Mouse (Mus musculus) heart, postnatal 0 days (tissue): ENCODE data around the gene B3gnt2. TPM values are rescaled to one million over a fixed set of nuclear protein-coding genes. Genes with fewer than 3 reads are reported as not detected.
A peak's percentile ranks its signal among the peaks of the same experiment; 100 is the strongest.

Source experiments
- ATAC-seq: fragments of 200-750 bp; cut with Nextera tagmentation; 2 replicates; pipeline ENCODE4 v1.8.0; 2017; ENCODE audit warnings: low read depth, moderate number of reproducible peaks, moderate library complexity; ENCODE audit not compliant: insufficient read depth
- DNase-seq: peaks from one replicate; pipeline ENCODE4 v3.0.0-alpha.2; 2016; ENCODE audit warnings: low spot score
- H3K27ac ChIP-seq: fragments of 300-500 bp; sonication (generic); 2 replicates; pipeline ENCODE4 v1.5.1; 2014; ENCODE audit warnings: low read depth, mild to moderate bottlenecking
- H3K27me3 ChIP-seq: fragments of 300-500 bp; sonication (generic); 2 replicates; pipeline ENCODE4 v1.6.1; 2014; ENCODE audit warnings: low read length, mixed read lengths; ENCODE audit not compliant: control insufficient read depth, insufficient read depth
- H3K36me3 ChIP-seq: fragments of 300-500 bp; sonication (generic); replicated peaks from 2 replicates; pipeline ENCODE4 v1.6.1; 2014; ENCODE audit warnings: low read length, mixed read lengths; ENCODE audit not compliant: control insufficient read depth, insufficient read depth
- H3K4me1 ChIP-seq: fragments of 300-500 bp; sonication (generic); 2 replicates; pipeline ENCODE4 v1.6.1; 2014; ENCODE audit warnings: antibody characterized with exemption; ENCODE audit not compliant: control insufficient read depth, insufficient read depth
- H3K4me2 ChIP-seq: fragments of 300-500 bp; sonication (generic); 2 replicates; pipeline ENCODE4 v1.6.1; 2014; ENCODE audit warnings: low read depth, mild to moderate bottlenecking, low read length, moderate library complexity
- H3K4me3 ChIP-seq: fragments of 300-500 bp; sonication (generic); 2 replicates; pipeline ENCODE4 v1.5.1; 2014; ENCODE audit warnings: low read depth, low read length
- H3K9ac ChIP-seq: fragments of 300-500 bp; sonication (generic); replicated peaks from 2 replicates; pipeline ENCODE4 v1.6.1; 2014; ENCODE audit warnings: low read depth, low read length, mixed read lengths
- H3K9me3 ChIP-seq: fragments of 300-500 bp; sonication (generic); replicated peaks from 2 replicates; pipeline ENCODE4 v1.6.1; 2016; ENCODE audit warnings: low read length; ENCODE audit not compliant: control insufficient read depth
- CTCF ChIP-seq: IDR thresholded peaks from 2 replicates; pipeline ENCODE4 v1.5.1; 2016; ENCODE audit warnings: antibody characterized with exemption, control low read depth, low read depth
- EP300 ChIP-seq: IDR thresholded peaks from 2 replicates; pipeline ENCODE4 v1.6.1; 2016; ENCODE audit warnings: antibody characterized with exemption, low read depth
- WGBS: fragments of 180-500 bp; shearing (Covaris S2); extraction: QIAGEN DNeasy Blood & Tissue Kit; methylation state at CpG from one replicate; pipeline ENCODE4 v1.1.7; 2014; 5-methylcytosine and 5-hydroxymethylcytosine counted together
- polyA plus RNA-seq: library from polyadenylated mRNA; unstranded; fragments of >200 nt; fragmentation: Nextera tagmentation; extraction: Ambion mirVana; gene quantifications from 2 replicates; pipeline ENCODE4 v1.2.1, GENCODE M21; 2015
- total RNA-seq: library from RNA; depleted of rRNA; stranded (reverse); fragments of >200 nt; gene quantifications from 2 replicates; pipeline ENCODE4 v1.2.3, GENCODE M21; 2014; ENCODE audit warnings: low replicate concordance

B3gnt2 gene
- total and polyA plus RNA-seq, 2 experiments from 2014 or later: 5.9 to 22.6 TPM

- H3K27ac ChIP-seq: no peak overlapping the region
- ATAC-seq: no peak
- no peak overlapping the region for H3K4me3 ChIP-seq
- no peaks in the 10 kb centered on the region for H3K4me1 ChIP-seq
- no peak overlapping the region for H3K9ac ChIP-seq
- 84% methylated on average over 6 of the region's 6 CpGs for WGBS
- no peak for TF ChIP-seq EP300
- TF ChIP-seq CTCF: no peak
- no peak overlapping the region for H3K4me2 ChIP-seq
- no peaks in the 10 kb centered on the region for H3K27me3 ChIP-seq
- H3K9me3 ChIP-seq: no peaks in the 10 kb centered on the region
- no peaks in the 10 kb centered on the region for H3K36me3 ChIP-seq
- no peak for DNase-seq
Observed at GRCm38 (mm10) chr11:22733936-22734335, 126.8 kb downstream of the B3gnt2 start.

DNA sequence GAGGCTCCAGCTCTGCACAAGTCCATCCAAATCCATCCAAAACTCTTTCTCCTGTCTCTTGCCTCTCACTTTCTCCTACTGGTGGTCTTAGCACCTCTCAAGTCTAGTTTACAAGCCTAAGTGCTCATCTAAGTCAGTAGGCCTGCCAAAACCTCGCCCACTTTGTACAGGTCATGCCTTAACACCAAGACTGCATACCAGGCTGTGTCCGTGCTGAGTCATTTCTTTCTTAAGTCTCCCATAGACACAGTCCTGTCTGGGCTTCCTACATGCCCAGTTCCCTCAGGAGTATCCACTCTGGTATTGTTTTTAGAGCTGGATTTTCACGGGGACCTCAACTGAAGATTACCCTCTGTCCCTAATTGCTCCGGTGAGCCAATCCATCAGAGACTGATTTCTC, 127.9 kb downstream of the B3gnt2 start:
- no peaks in the 10 kb centered on the region for H3K27me3 ChIP-seq
- no peak overlapping the region for H3K4me2 ChIP-seq
- ATAC-seq (no peak), DNase-seq (no peak)
- no peaks in the 10 kb centered on the region for H3K36me3 ChIP-seq
- H3K9ac ChIP-seq: no peak overlapping the region
- no peak overlapping the region for H3K27ac ChIP-seq
- TF ChIP-seq CTCF: no peak
- no peak for TF ChIP-seq EP300
- 76% methylated on average over 4 of the region's 4 CpGs for WGBS
- H3K4me1 ChIP-seq: no peaks in the 10 kb centered on the region
- no peak overlapping the region for H3K4me3 ChIP-seq
- H3K9me3 ChIP-seq: no peaks in the 10 kb centered on the region

DNA sequence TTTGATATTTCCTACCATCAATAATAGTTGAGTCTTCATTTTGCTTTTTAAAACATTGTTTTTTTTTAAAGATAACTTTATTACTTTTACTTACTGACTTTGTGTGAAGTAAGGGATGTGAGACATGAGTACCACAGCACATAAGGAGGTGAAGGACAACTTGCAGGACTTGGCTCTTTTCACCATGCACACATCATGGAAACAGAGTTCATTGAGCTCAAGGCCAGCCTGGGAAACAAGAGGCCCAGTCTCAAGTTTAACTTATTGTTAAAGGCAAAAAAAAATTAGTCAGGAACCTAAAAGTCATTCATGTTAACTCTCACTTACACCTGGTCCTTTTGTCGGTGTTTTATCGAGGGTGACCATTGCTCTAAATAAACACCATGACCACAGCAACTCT, 137.7 kb downstream of the B3gnt2 start:
- Histone ChIP-seq H3K27me3 (no peaks in the 10 kb centered on the region), H3K4me1 (no peaks in the 10 kb centered on the region), H3K9ac (no peak overlapping the region), H3K4me2 (no peak overlapping the region), H3K36me3 (no peaks in the 10 kb centered on the region), H3K9me3 (no peaks in the 10 kb centered on the region), H3K4me3 (no peak overlapping the region), H3K27ac (no peak overlapping the region)
- WGBS: 70% methylated on average over 2 of the region's 2 CpGs
- TF ChIP-seq CTCF: no peak
- no peak for TF ChIP-seq EP300
- DNase-seq: no peak
- ATAC-seq: no peak

GRCm38 (mm10) chr11:22720096-22720495, 140.7 kb downstream of the B3gnt2 start:
- Histone ChIP-seq H3K4me3 (no peak overlapping the region), H3K9ac (no peak overlapping the region), H3K27ac (no peak overlapping the region), H3K9me3 (no peaks in the 10 kb centered on the region), H3K36me3 (no peaks in the 10 kb centered on the region), H3K27me3 (no peaks in the 10 kb centered on the region), H3K4me2 (no peak overlapping the region), H3K4me1 (no peaks in the 10 kb centered on the region)
- TF ChIP-seq EP300 (no peak), CTCF (no peak)
- no peak for DNase-seq
- 50% methylated on average over 2 of the region's 2 CpGs for WGBS
- ATAC-seq: no peak

DNA sequence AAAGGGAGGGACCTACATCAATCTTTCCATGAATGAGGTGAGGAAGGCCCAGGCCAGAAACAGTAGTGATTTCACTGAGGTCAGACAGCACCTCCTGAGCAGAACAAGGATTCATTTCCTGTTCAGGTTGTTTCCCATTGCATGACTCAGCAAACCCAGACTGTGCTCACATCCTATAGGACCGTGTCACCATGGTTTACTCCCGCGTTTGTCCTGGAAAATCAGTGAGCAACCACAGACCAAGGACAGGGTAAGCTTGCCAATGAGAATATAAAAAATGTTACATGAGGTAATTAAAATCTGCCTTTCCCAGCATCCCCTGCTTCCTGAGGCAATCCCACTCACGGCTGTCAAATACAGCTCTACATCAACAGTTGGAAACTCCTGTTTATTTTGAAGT, 141.2 kb downstream of the B3gnt2 start:
- Histone ChIP-seq H3K36me3 (no peaks in the 10 kb centered on the region), H3K4me1 (no peaks in the 10 kb centered on the region), H3K27me3 (no peaks in the 10 kb centered on the region), H3K9me3 (no peaks in the 10 kb centered on the region), H3K4me2 (no peak overlapping the region), H3K27ac (no peak overlapping the region), H3K9ac (no peak overlapping the region), H3K4me3 (no peak overlapping the region)
- DNase-seq (peak; percentile 39), ATAC-seq (peak; percentile 55; the same call in 1 of the 2 replicates)
- WGBS: 51% methylated on average over 4 of the region's 4 CpGs
- TF ChIP-seq CTCF (no peak), EP300 (no peak)

DNA sequence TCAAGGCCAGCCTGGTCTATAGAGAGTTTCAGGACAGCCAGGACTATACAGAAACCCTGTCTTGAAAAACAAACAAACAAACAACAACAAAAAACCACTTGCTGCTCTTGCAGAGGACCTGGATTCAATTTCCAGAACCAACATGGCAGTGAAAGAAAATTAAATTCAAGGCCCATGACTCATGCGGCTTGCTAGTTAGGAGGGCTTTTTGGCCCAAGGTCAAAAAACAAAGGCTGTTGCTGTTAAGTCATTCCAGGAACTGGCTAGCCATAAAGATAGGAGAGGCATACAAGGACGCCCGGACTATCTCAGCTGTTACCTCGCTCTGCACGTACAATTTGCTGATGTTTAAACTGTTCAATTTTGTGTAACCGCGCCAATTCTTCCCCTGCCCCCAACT, 142.7 kb downstream of the B3gnt2 start:
- ATAC-seq: no peak
- 83% methylated on average over 7 of the region's 7 CpGs for WGBS
- no peaks in the 10 kb centered on the region for H3K4me1 ChIP-seq
- H3K27ac ChIP-seq: no peak overlapping the region
- H3K9ac ChIP-seq: no peak overlapping the region
- no peak for DNase-seq
- H3K4me2 ChIP-seq: no peak overlapping the region
- TF ChIP-seq EP300: no peak
- TF ChIP-seq CTCF: no peak
- H3K4me3 ChIP-seq: no peak overlapping the region
- no peaks in the 10 kb centered on the region for H3K27me3 ChIP-seq
- no peaks in the 10 kb centered on the region for H3K9me3 ChIP-seq
- H3K36me3 ChIP-seq: no peaks in the 10 kb centered on the region
